Mouse (Mus musculus): ENCODE data around the gene Pid1. TPM values are rescaled to one million over a fixed set of nuclear protein-coding genes. Genes with fewer than 3 reads are reported as not detected.

The Pid1 gene
- total RNA-seq, 2 experiments from 2014 or later, result 4.0 to 5.9 TPM

- DNase-seq (ENCODE audit: low spot score), result no peak
Measured at GRCm38 (mm10) chr1:84192167-84192566, 171.8 kb downstream of the Pid1 start.

GRCm38 (mm10) chr1:84189446-84189845 is 174.5 kb downstream of the Pid1 start:
- DNase-seq (ENCODE audit: low spot score), result peak; percentile 32

GRCm38 (mm10) chr1:84186756-84187437 is 177.1 kb downstream of the Pid1 start:
- DNase-seq (ENCODE audit: low spot score), result no peak

GRCm38 (mm10) chr1:84177696-84178095 is 186.3 kb downstream of the Pid1 start:
- no peak for DNase-seq (ENCODE audit: low spot score)

- DNase-seq (ENCODE audit: low spot score), result no peak
Measured at GRCm38 (mm10) chr1:84177033-84177432, 186.9 kb downstream of the Pid1 start.

GRCm38 (mm10) chr1:84172941-84173340 is 191.0 kb downstream of the Pid1 start:
- no peak for DNase-seq (ENCODE audit: low spot score)

- DNase-seq (ENCODE audit: low spot score), result no peak
Measured at GRCm38 (mm10) chr1:84157790-84158189, 206.2 kb downstream of the Pid1 start.

GRCm38 (mm10) chr1:84155585-84155930 is 208.4 kb downstream of the Pid1 start:
- DNase-seq (ENCODE audit: low spot score), result no peak

GRCm38 (mm10) chr1:84154725-84155584 is 209.0 kb downstream of the Pid1 start:
- no peak for DNase-seq (ENCODE audit: low spot score)

- peak; percentile 22 for DNase-seq (ENCODE audit: low spot score)
Measured at GRCm38 (mm10) chr1:84153943-84154342, 210.0 kb downstream of the Pid1 start.

GRCm38 (mm10) chr1:84141561-84141960 is 222.4 kb downstream of the Pid1 start:
- no peak for DNase-seq (ENCODE audit: low spot score)

GRCm38 (mm10) chr1:84132451-84132850 is 231.5 kb downstream of the Pid1 start:
- no peak for DNase-seq (ENCODE audit: low spot score)

GRCm38 (mm10) chr1:84131799-84132198 is 232.2 kb downstream of the Pid1 start:
- DNase-seq (ENCODE audit: low spot score), result no peak

GRCm38 (mm10) chr1:84128510-84128909 is 235.5 kb downstream of the Pid1 start:
- DNase-seq (ENCODE audit: low spot score), result no peak

GRCm38 (mm10) chr1:84119306-84119705 is 244.7 kb downstream of the Pid1 start:
- DNase-seq (ENCODE audit: low spot score), result no peak

- DNase-seq (ENCODE audit: low spot score), result peak; percentile 18
Measured at GRCm38 (mm10) chr1:84106756-84107155, 257.2 kb downstream of the Pid1 start.

GRCm38 (mm10) chr1:84102052-84102451 is 261.9 kb downstream of the Pid1 start:
- DNase-seq (ENCODE audit: low spot score), result no peak

GRCm38 (mm10) chr1:84097398-84097797 is 266.6 kb downstream of the Pid1 start:
- DNase-seq (ENCODE audit: low spot score), result no peak

GRCm38 (mm10) chr1:84093291-84093690 is 270.7 kb downstream of the Pid1 start:
- no peak for DNase-seq (ENCODE audit: low spot score)

- DNase-seq (ENCODE audit: low spot score), result no peak
Measured at GRCm38 (mm10) chr1:84089664-84090063, 274.3 kb downstream of the Pid1 start.

GRCm38 (mm10) chr1:84087957-84088356 is 276.0 kb downstream of the Pid1 start:
- no peak for DNase-seq (ENCODE audit: low spot score)

GRCm38 (mm10) chr1:84087325-84087724 is 276.7 kb downstream of the Pid1 start:
- DNase-seq (ENCODE audit: low spot score), result no peak

GRCm38 (mm10) chr1:84086486-84086885 is 277.5 kb downstream of the Pid1 start:
- DNase-seq (ENCODE audit: low spot score), result no peak
